Mouse (Mus musculus) hindbrain, embryonic 14.5 days (tissue): Measurements from ENCODE around the gene Anxa7. TPM values are rescaled to one million over a fixed set of nuclear protein-coding genes. Genes with fewer than 3 reads are reported as not detected.

Source experiments
- ATAC-seq: fragments of 200-750 bp; cut with Nextera tagmentation; 2 replicates; pipeline ENCODE4 v1.8.0; 2017; ENCODE audit warnings: moderate number of reproducible peaks, mild to moderate bottlenecking, moderate TSS enrichment, moderate library complexity; ENCODE audit not compliant: low FRiP score
- DNase-seq: peaks from one replicate; pipeline ENCODE4 v3.0.0-alpha.2; 2015; ENCODE audit warnings: low spot score
- H3K27ac ChIP-seq: fragments of 300-500 bp; sonication (generic); 2 replicates; pipeline ENCODE4 v1.5.1; 2014; ENCODE audit warnings: mild to moderate bottlenecking, moderate library complexity
- H3K27me3 ChIP-seq: fragments of 300-500 bp; sonication (generic); 2 replicates; pipeline ENCODE4 v1.6.1; 2014; ENCODE audit warnings: mild to moderate bottlenecking, low read length, mixed read lengths; ENCODE audit not compliant: control insufficient read depth, insufficient read depth
- H3K36me3 ChIP-seq: fragments of 300-500 bp; sonication (generic); replicated peaks from 2 replicates; pipeline ENCODE4 v1.6.1; 2014; ENCODE audit not compliant: control insufficient read depth, insufficient read depth
- H3K4me1 ChIP-seq: fragments of 300-500 bp; sonication (generic); replicated peaks from 2 replicates; pipeline ENCODE4 v1.6.1; 2014; ENCODE audit warnings: antibody characterized with exemption, low read length, mixed read lengths; ENCODE audit not compliant: control insufficient read depth, insufficient read depth
- H3K4me2 ChIP-seq: fragments of 300-500 bp; sonication (generic); replicated peaks from 2 replicates; pipeline ENCODE4 v1.6.1; 2014; ENCODE audit warnings: mild to moderate bottlenecking, moderate library complexity
- H3K4me3 ChIP-seq: fragments of 300-500 bp; sonication (generic); replicated peaks from 2 replicates; pipeline ENCODE4 v1.5.1; 2014; ENCODE audit warnings: mild to moderate bottlenecking, low read length
- H3K9ac ChIP-seq: fragments of 300-500 bp; sonication (generic); 2 replicates; pipeline ENCODE4 v1.6.1; 2014
- H3K9me3 ChIP-seq: fragments of 300-500 bp; sonication (generic); 2 replicates; pipeline ENCODE4 v1.6.1; 2016; ENCODE audit warnings: low read length; ENCODE audit not compliant: control insufficient read depth
- WGBS: fragments of 180-500 bp; shearing (Covaris S2); extraction: QIAGEN DNeasy Blood & Tissue Kit; methylation state at CpG from one replicate; pipeline ENCODE4 v1.1.7; 2014; 5-methylcytosine and 5-hydroxymethylcytosine counted together
- polyA plus RNA-seq: library from polyadenylated mRNA; unstranded; fragments of >200 nt; fragmentation: Nextera tagmentation; extraction: Ambion mirVana; gene quantifications from 2 replicates; pipeline ENCODE4 v1.2.1, GENCODE M21; 2014

Gene Anxa7
- polyA plus RNA-seq, result 15.4 and 16.5 TPM in 2 replicates

DNA sequence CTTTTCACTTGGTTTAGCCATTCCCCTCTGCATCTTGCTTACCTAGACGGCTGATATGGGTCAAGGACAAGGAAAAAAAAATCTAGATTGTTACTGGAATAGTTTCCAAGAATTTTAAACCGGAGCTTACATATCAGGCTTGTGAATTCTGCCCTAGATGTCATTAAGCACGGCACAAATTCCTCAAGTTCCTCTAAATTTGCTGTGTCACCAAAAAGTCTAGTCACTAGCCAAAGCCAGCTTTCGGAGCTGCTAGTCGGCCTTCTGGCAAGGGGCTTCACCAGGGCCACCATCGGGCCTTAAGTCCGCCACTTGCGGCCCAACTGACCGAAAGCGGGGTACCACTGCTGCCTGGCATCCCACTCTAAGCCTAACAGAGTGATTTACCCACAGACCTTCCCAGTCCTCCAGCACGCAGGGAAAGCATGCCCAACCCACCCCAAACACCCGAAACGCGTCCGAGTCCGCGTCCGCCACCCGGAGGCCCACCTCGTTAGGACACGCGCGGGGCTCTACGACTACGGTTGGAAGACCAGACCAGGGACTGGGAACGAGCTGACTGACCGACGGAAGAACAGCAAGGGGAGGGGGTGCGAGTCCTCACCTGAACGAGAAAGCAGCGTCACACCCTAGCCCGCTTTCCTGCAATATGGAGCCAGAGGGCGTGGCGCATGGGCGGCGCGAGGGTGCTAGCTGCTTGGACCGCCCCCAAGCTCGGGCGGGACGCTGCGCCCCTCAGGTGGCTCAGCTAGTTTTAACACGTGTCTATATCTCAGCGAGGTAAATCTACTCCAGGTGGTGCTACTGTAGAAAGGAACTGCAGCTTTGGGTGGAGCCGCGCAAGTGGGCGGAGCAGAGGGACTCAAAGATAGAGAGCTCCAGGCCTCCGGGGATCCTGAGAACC is at the start of gene Anxa7:
Gene Anxa7 (minus strand): TSS at position 843 of the 904 bp plus-strand sequence.
- ATAC-seq (peak; percentile 77), DNase-seq (peak; percentile 50)
- H3K9ac ChIP-seq, result peak within 1 kb of the TSS; percentile 53; the same call in 1 of the 2 replicates
- peak within 1 kb of the TSS; percentile 55 for H3K4me2 ChIP-seq
- no peaks in the 10 kb centered on the region for H3K27me3 ChIP-seq
- no peaks in the 10 kb centered on the region for H3K9me3 ChIP-seq
- H3K36me3 ChIP-seq, result peaks cover 8% of the 10 kb centered on the region; the same call in 1 of the 2 replicates
- H3K4me3 ChIP-seq, result peak within 1 kb of the TSS; percentile 47
- no peaks in the 10 kb centered on the region for H3K4me1 ChIP-seq
- no peak within 1 kb of the TSS for H3K27ac ChIP-seq
- 3% methylated on average over 48 of the region's 48 CpGs for WGBS

GRCm38 (mm10) chr14:20529643-20530042 is 49.7 kb upstream of the Anxa7 start:
- 97% methylated on average over 4 of the region's 4 CpGs for WGBS
- H3K4me1 ChIP-seq, result no peaks in the 10 kb centered on the region
- ATAC-seq, result no peak

DNA sequence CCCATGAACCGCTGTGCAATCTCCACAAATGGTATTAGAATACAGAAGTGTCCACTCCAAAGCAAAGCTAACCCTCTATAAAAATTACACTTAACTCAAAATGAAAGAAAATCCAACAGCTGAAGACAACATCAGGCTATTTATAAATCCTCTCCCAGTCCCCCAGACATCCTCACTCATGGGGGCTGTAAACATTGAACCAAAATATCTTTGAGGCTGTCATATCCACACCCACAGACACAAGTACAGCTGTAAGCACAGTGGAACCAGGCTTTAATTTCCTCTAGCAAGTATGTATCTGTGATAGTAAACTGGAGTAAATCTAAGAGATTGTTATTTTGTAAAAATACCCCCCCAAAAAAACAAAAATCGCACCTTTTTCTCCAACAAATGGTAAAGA is 40.2 kb upstream of the Anxa7 start:
- ATAC-seq (no peak), DNase-seq (no peak)
- Histone ChIP-seq H3K27me3 (no peaks in the 10 kb centered on the region), H3K27ac (no peak overlapping the region), H3K36me3 (peaks cover 55% of the 10 kb centered on the region), H3K4me1 (no peaks in the 10 kb centered on the region), H3K4me2 (no peak overlapping the region), H3K9ac (no peak overlapping the region), H3K4me3 (no peak overlapping the region), H3K9me3 (no peaks in the 10 kb centered on the region)
- 96% methylated on average over 2 of the region's 2 CpGs for WGBS

More at GRCm38 (mm10) chr14:20529643-20530042, 49.7 kb upstream of the Anxa7 start:
- no peaks in the 10 kb centered on the region; the same call in 1 of the 2 replicates for H3K36me3 ChIP-seq
- H3K4me3 ChIP-seq, result no peak overlapping the region
- no peak overlapping the region for H3K4me2 ChIP-seq
- DNase-seq, result no peak
- no peaks in the 10 kb centered on the region for H3K9me3 ChIP-seq
- H3K9ac ChIP-seq, result no peak overlapping the region
- no peak overlapping the region for H3K27ac ChIP-seq
- no peaks in the 10 kb centered on the region for H3K27me3 ChIP-seq

GRCm38 (mm10) chr14:20508424-20508823 is 28.5 kb upstream of the Anxa7 start:
- no peak overlapping the region for H3K27ac ChIP-seq
- H3K9me3 ChIP-seq, result no peaks in the 10 kb centered on the region
- DNase-seq (no peak), ATAC-seq (no peak)
- H3K36me3 ChIP-seq, result peaks cover 40% of the 10 kb centered on the region
- no peak overlapping the region for H3K4me3 ChIP-seq
- H3K27me3 ChIP-seq, result no peaks in the 10 kb centered on the region
- no peak overlapping the region for H3K4me2 ChIP-seq
- no peaks in the 10 kb centered on the region for H3K4me1 ChIP-seq
- 60% methylated on average over 2 of the region's 2 CpGs for WGBS
- H3K9ac ChIP-seq, result no peak overlapping the region

DNA sequence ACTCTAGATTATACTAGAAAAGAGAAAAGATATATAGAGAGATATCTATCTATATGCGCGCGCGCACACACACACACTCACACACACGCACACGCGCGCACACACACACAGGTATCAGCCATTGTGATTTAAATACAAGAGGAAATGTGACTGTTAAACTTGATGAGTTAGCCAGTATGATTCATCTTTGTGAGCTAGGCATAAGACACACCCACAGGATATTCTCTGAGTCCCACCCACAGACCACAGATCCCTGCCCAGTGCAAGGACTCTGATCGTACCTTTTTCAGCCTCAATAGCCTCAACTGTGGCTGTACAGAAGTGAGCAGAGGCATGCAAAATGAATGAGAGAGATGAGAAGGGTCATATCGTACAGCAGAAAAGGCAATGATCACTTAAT is 23.0 kb upstream of the Anxa7 start:
- H3K9ac ChIP-seq, result no peak overlapping the region
- DNase-seq, result no peak
- no peaks in the 10 kb centered on the region for H3K27me3 ChIP-seq
- no peaks in the 10 kb centered on the region for H3K9me3 ChIP-seq
- peaks cover 36% of the 10 kb centered on the region for H3K36me3 ChIP-seq
- H3K4me2 ChIP-seq, result no peak overlapping the region
- 96% methylated on average over 10 of the region's 10 CpGs for WGBS
- H3K27ac ChIP-seq, result no peak overlapping the region
- no peak for ATAC-seq
- H3K4me1 ChIP-seq, result no peaks in the 10 kb centered on the region
- no peak overlapping the region for H3K4me3 ChIP-seq

DNA sequence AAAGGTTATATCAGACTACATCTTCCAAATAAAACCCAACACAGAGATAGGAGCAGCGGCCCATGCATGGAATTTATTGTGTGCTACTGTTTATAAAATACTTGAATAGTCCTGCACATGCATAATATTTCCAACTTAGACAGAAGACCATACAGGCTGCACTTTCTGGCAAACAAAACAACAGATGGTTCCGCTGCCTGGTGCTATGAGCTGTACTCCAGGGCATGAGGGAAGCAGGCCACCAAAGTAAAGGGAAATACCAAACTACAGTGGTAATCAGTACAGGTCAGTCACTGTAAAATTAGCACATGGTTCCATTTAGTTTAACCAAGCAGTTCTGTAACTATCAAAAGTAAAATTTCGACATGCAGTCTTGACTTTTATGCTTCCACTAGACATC is 20.0 kb upstream of the Anxa7 start:
- Histone ChIP-seq H3K27ac (no peak overlapping the region), H3K36me3 (peaks cover 52% of the 10 kb centered on the region), H3K4me2 (no peak overlapping the region), H3K27me3 (no peaks in the 10 kb centered on the region), H3K4me3 (no peak overlapping the region), H3K9me3 (no peaks in the 10 kb centered on the region), H3K4me1 (no peaks in the 10 kb centered on the region), H3K9ac (no peak overlapping the region)
- no peak for DNase-seq
- no peak for ATAC-seq
- 91% methylated on average over 3 of the region's 3 CpGs for WGBS

- DNase-seq (no peak), ATAC-seq (no peak)
- Histone ChIP-seq H3K4me3 (no peak within 1 kb of the TSS), H3K4me2 (no peak within 1 kb of the TSS), H3K27ac (no peak within 1 kb of the TSS), H3K9me3 (no peaks in the 10 kb centered on the region), H3K4me1 (no peaks in the 10 kb centered on the region), H3K9ac (no peak within 1 kb of the TSS), H3K27me3 (no peaks in the 10 kb centered on the region), H3K36me3 (peaks cover 53% of the 10 kb centered on the region)
- 69% methylated on average over 2 of the region's 2 CpGs for WGBS
Measured at GRCm38 (mm10) chr14:20496603-20497002, 16.7 kb upstream of the Anxa7 start, which contains the start of gene Mss51. Mss51 (minus strand) TSS chr14:20496901.

DNA sequence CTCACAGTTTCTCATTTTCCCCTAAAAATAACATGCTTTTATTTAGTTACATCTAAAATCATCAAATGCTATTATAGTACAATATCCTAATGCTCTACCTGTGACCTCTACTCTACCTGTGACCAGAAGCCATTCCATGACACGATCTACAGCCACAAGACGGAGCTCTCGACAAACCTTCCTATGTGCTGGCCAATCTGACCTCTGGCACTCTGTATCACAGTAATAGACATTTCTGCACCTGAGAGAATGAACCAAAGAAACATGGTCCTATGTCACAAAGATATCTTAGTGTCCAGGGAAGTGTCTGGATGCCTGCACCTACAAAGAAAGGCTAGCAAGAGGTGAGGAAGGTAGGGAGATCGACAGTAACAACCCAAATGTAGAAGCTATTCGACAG is 6.1 kb upstream of the Anxa7 start:
- H3K27ac ChIP-seq, result no peak overlapping the region
- 93% methylated on average over 5 of the region's 5 CpGs for WGBS
- no peaks in the 10 kb centered on the region for H3K4me1 ChIP-seq
- no peak overlapping the region for H3K4me3 ChIP-seq
- no peak for ATAC-seq
- no peaks in the 10 kb centered on the region for H3K9me3 ChIP-seq
- H3K36me3 ChIP-seq, result peaks cover 18% of the 10 kb centered on the region
- DNase-seq, result no peak
- H3K4me2 ChIP-seq, result no peak overlapping the region
- no peak overlapping the region for H3K9ac ChIP-seq
- H3K27me3 ChIP-seq, result no peaks in the 10 kb centered on the region

GRCm38 (mm10) chr14:20482051-20482751 is 2.3 kb upstream of the Anxa7 start:
- no peak overlapping the region for H3K4me3 ChIP-seq
- WGBS, result 90% methylated on average over 7 of the region's 7 CpGs
- no peak for ATAC-seq

More at GRCm38 (mm10) chr14:20482051-20482751, 2.3 kb upstream of the Anxa7 start:
- H3K9ac ChIP-seq, result no peak overlapping the region
- H3K9me3 ChIP-seq, result no peaks in the 10 kb centered on the region
- H3K27me3 ChIP-seq, result no peaks in the 10 kb centered on the region
- H3K4me1 ChIP-seq, result no peaks in the 10 kb centered on the region
- no peak overlapping the region for H3K27ac ChIP-seq
- peaks cover 12% of the 10 kb centered on the region for H3K36me3 ChIP-seq
- no peak overlapping the region for H3K4me2 ChIP-seq
- no peak for DNase-seq
